8 mouse cellular contexts compared by ENCODE assay signal in the genomic region with DNA sequence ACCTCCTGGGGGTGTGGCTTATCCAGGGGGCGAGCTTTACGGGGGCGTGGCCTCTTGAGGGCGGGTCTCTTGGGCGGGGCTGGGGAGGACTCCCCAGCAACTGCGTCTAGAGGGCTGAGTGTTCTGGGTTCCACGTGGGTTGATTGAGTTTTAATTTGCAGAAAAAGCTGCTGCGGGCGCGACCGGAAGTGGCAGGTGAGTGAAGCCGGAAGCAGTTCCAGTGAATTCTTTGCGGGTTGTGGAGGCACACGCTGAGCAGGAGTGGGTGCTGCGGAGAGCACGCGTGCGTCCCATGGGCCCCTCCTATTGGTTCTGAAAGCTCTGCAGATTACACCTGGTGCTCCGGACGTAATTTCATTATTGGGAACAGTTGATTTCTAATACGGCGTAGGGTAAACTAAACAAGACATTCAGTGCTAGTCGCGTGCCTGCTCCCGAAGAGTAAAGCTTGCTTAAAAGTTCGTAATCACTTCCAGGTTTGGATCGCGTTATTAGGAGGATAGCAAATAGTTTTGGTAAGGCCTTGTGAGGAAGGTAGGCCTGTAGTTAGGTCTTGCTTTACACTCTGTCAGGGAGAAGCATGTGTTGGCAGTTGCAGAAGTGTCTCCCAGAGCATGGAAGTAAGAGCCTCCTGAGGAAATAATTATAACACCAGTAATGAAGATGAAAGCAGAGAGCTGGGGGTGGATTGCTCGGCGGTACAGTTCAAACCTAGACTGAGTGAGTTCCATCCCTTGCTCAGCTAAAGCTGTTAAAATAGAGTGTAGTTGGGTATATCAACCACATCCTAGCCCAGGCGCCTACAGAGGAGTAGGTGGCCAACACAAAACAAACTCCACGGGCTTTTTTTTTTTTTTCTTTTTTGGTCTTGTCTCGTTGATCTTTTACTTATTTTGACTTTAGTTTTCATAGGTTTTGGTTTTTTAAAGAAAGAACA. TPM values are rescaled to one million over a fixed set of nuclear protein-coding genes. Genes with fewer than 3 reads are reported as not detected.
DNase-seq lines count a peak whose midpoint lies in the region; ATAC-seq lines count a peak whose summit lies in the region.

No protein-coding gene starts in this region.

- H3K4me3 ChIP-seq in hindbrain, embryonic 13.5 days, result peak overlapping the region; percentile 51

- peak overlapping the region; percentile 69 for H3K27ac ChIP-seq in hindbrain, embryonic 13.5 days

- peak; percentile 63 for DNase-seq in WW6 (ENCODE audit: low read depth, low spot score)
- DNase-seq in cerebellum, postnatal 25 days, result peak; percentile 77 to 86
- peak; percentile 68 to 79 for DNase-seq in frontal cortex, postnatal 14 days (ENCODE audit: low spot score in 2 of 2)
- peak; percentile 76 to 77 for DNase-seq in layer of hippocampus, postnatal 36 days
- peak; percentile 82 for DNase-seq in lung, postnatal 25 days (ENCODE audit: low spot score)
- DNase-seq in retina, embryonic 14.5 days (ENCODE audit: low spot score), result peak; percentile 76
- peak; percentile 82 to 84 for DNase-seq in thymus, postnatal 36 days

- peak overlapping the region; percentile 63 for H3K9ac ChIP-seq in hindbrain, embryonic 13.5 days

- peak; percentile 91 for ATAC-seq in hindbrain, embryonic 13.5 days (ENCODE audit: low FRiP score)

- 0 out of 2 replicates have a peak, but pooled peaks cover 8% of the 10 kb centered on the region for H3K9me3 ChIP-seq in hindbrain, embryonic 13.5 days

- WGBS in hindbrain, embryonic 13.5 days, result 7% methylated on average over 33 of the region's 33 CpGs

- peaks cover 24% of the 10 kb centered on the region for H3K27me3 ChIP-seq in hindbrain, embryonic 13.5 days

- peak overlapping the region; percentile 73 for H3K4me2 ChIP-seq in hindbrain, embryonic 13.5 days

- H3K36me3 ChIP-seq in hindbrain, embryonic 13.5 days, result peaks cover 24% of the 10 kb centered on the region

- H3K4me1 ChIP-seq in hindbrain, embryonic 13.5 days (replicated peaks), result peaks cover 12% of the 10 kb centered on the region

RNA-seq across cellular contexts. Expression of a gene that starts 0.9 kb away (rescaled TPM):
- 6.5 and 7.6 TPM in 2 replicates for polyA plus RNA-seq in hindbrain, embryonic 13.5 days (2015; fragmentation: Nextera tagmentation; extraction: Ambion mirVana)
- total RNA-seq in layer of hippocampus, postnatal 36 days (2021), result 1 to 10 TPM; 7.5 to 7.7 TPM

RNA-seq across cellular contexts. Expression of a gene that starts 6.2 kb away (rescaled TPM):
- polyA plus RNA-seq in hindbrain, embryonic 13.5 days (2015; fragmentation: Nextera tagmentation; extraction: Ambion mirVana), result 21.5 and 22.3 TPM in 2 replicates
- 10 to 100 TPM; 29.5 to 33.9 TPM for total RNA-seq in layer of hippocampus, postnatal 36 days (2021)

RNA-seq across cellular contexts. Expression of a gene that starts 17.8 kb away (rescaled TPM):
- 18.3 and 19.3 TPM in 2 replicates for polyA plus RNA-seq in hindbrain, embryonic 13.5 days (2015; fragmentation: Nextera tagmentation; extraction: Ambion mirVana)
- total RNA-seq in layer of hippocampus, postnatal 36 days (2021), result 10 to 100 TPM; 11.9 to 13.9 TPM

RNA-seq across cellular contexts. Expression of a gene that starts 17.9 kb away (rescaled TPM):
- polyA plus RNA-seq in hindbrain, embryonic 13.5 days (2015; fragmentation: Nextera tagmentation; extraction: Ambion mirVana), result 247 and 255 TPM in 2 replicates
- 100 to 1,000 TPM; 137 to 150 TPM for total RNA-seq in layer of hippocampus, postnatal 36 days (2021)

RNA-seq across cellular contexts. Expression of a gene that starts 43.9 kb away (rescaled TPM):
- not detected in 2 replicates for polyA plus RNA-seq in hindbrain, embryonic 13.5 days (2015; fragmentation: Nextera tagmentation; extraction: Ambion mirVana)
- total RNA-seq in layer of hippocampus, postnatal 36 days (2021), result not detected

Comparison
In these comparisons a context has a peak if more than half of its experiments do, and no peak if none do; other contexts are left out.
1. Peak in every context shown above with its lines: DNase-seq, ATAC-seq, H3K4me3 ChIP-seq and H3K27ac ChIP-seq.